Mouse (Mus musculus): ENCODE results near the gene Rnf144a.
A peak's percentile ranks its signal among the peaks of the same experiment; 100 is the strongest.
"Not testable (repeated sequence)": the region's sequence is repeated elsewhere in the genome, so short reads cannot be mapped to it uniquely, and the experiment has no call there.

Rnf144a gene

DNA sequence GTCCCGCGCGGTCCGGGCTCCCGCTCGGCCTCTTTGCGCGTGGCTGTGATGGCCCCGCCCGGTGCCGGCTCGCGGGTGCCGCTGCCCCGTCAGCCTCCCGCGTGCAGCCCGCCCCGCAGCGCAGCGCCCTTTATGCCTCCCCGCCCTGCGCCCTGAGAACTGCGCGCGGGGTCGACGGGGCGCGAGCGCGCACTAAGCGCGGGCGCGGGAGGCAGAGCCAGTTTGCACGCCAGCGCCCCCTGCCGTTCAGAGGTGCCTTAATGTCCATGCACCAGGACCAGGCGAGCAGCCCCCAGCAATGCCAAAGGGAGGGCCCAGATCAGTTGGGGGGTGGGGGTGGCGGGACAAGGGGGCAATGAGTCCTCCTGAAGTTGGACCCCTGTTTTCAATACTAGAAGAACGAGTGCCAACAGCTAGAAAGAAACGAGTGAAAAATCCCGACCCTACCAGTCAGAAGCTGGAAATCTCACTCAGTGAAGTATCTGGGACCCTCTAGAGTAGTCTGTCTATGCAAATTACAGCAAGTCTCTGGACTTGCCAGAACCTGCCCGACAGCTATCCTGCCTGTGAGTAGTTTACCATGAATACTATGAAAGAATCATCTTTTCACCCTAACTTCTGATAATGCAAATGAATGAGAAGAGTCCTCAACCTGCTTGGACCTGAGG is at the start of gene Rnf144a:
Gene Rnf144a, minus strand, starts transcription at position 151 of the 668 bp plus-strand sequence.
- DNase-seq = peak; percentile 90

DNA sequence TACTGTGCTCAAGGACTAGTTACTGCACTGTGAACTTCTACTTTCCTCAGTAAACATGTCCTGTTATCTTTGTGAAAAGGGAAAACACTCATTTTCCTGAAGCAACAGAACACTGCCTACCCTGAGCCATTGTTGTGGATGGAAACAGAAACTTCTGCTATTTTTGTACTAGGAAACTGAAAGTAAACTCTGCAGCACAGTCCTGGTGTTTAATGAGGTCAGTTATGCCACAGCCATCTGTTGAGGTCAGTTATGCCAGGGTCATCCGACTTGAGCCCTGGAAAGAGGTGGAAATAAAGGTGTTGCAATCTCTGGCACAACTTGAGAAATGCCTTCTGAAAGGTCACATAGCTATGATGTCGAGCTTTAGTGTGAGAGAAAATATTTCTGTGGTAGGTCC is 45.0 kb upstream of the Rnf144a start:
- no peak for DNase-seq

DNA sequence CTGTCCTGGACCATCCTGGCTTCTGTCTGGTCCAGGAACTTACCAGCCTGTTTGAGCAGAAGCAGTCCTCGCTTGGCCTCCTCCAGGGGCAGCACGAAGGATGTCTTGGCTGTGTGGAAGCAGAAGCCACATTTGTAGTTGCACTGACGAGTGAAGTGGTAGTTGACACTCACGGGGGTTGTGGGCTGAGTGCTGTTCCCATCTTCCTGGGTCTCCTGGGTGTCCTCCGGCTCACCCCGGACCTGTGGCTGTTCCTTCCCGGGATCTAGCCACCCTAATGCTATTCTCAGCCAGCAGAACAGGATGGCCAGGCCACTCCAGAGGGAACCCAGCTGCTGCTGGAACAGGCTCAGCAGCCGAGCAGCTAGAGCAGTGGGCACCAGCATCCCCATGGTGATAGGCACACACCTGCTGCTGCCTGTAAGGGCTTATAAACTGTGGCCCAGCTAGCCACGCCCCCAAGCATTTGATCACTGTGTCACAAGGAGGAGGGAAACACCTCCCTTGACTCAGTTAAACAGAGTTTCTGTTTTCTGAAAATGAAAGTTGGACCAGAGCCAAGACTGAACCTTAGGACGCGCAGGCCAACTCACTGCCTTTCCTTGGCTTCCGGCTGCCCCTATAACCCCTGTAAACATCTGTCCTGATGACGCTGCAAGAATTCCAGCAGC is 41.1 kb upstream of the Rnf144a start, which contains the start of gene Rsad2:
Gene Rsad2, minus strand, starts transcription at position 425 of the 671 bp plus-strand sequence.
- DNase-seq = no peak

- DNase-seq = no peak
Observed at GRCm38 (mm10) chr12:26454682-26455081, 39.6 kb upstream of the Rnf144a start.

- no peak for DNase-seq
Observed at GRCm38 (mm10) chr12:26452951-26453350, 37.9 kb upstream of the Rnf144a start.

- no peak for DNase-seq
Observed at GRCm38 (mm10) chr12:26451150-26451549, 36.1 kb upstream of the Rnf144a start.

- no peak for DNase-seq
Observed at GRCm38 (mm10) chr12:26449483-26449882, 34.4 kb upstream of the Rnf144a start.

GRCm38 (mm10) chr12:26446377-26447045 is 31.5 kb upstream of the Rnf144a start:
- no peak for DNase-seq

DNA sequence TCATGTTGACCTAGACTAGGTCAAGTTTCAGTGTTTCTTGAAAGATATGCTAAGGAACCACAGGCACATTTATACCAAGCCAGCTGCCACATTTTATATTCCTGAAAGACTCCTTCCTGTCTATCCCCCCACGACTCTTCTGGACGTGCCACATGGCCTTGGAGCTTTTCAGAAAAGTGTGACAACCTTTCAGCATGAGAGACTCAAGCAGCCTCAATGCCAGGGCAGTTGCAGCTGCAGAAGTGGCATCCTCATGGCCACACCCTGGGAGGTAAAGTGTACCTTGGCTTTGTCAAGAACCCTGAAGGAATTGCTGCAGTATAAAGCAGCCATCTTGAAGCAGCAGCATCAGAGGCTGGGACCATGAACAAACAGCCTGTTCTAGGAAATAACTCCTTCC is 29.5 kb upstream of the Rnf144a start:
- no peak for DNase-seq

GRCm38 (mm10) chr12:26444054-26444453 is 29.0 kb upstream of the Rnf144a start:
- peak; percentile 50 for DNase-seq

DNA sequence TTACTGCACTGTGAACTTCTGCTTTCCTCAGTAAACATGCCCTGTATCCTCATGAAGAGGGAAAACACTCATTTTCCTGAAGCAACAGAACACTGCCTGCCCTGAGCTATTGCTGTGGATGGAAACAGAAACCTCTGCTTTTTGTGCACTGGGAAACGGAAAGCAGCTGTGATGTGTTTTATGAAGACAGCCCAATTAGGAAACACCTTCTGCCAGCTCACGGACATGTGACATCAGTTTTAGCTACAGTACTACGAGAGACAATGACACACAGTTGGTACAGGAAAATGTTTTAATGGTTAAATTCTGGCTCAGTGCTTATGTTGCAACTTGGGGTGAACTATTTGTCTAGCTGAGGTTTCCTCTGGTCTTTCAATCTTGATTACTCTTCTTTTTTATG is 24.3 kb upstream of the Rnf144a start:
- no peak for DNase-seq

GRCm38 (mm10) chr12:26437950-26438349 is 22.9 kb upstream of the Rnf144a start:
- DNase-seq = no peak

DNA sequence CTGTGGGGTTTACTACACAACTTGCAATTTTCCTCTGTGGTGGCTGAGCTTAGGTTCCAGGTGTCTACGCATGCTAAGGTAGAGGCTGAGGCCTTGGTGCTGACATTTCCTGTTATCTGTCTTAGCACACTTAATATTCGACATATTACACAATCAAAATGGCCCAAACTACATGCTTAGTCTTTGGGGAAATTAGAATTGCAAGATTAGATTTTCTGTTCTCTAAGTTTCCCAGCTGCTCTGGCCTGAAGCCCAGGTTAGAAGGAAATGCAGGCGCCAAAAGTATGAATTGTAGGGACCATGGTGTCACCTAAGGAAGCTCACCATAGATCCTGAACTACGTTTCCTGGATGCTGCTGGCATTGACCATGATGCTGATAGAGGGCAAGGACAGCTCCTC is 21.3 kb upstream of the Rnf144a start:
- no peak for DNase-seq

DNA sequence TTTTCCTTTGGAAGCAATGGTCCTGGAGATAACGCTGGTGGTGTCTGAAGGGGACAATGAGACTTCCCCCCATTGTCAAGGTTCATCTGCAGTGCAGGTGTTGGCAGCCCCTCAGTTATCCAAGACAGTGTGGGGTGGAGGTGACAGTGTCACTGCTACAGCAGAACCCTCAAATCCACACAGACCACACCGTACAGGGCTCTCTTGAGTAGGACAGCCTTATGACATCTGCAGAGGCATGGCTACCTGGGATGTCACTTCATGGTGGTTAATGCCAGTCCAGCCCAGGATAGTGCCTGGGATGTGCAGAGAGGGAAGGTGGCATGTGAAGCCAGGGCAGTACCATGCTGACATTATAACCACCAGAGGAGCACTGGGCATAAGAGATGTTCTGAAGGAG is 13.7 kb upstream of the Rnf144a start:
- DNase-seq = not testable (repeated sequence)

DNA sequence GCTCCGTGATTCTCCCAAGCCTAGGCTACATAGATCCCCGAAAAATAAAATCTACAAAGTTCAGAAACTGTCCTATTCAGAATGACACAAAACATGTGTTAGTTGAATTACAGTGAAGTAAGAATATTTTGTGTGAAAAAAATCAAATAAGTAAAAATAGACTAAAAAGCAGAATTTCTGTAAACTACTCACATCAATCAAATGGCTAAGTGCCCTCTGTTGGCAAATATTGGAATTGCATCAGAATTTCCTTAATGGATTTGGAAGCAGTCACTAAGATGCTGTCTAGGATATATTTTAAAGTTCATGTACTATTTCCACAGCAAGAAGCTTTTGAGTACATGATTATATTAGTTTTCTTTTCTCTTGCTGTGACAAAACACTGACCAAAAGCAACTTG is 9.8 kb upstream of the Rnf144a start:
- DNase-seq = no peak

DNA sequence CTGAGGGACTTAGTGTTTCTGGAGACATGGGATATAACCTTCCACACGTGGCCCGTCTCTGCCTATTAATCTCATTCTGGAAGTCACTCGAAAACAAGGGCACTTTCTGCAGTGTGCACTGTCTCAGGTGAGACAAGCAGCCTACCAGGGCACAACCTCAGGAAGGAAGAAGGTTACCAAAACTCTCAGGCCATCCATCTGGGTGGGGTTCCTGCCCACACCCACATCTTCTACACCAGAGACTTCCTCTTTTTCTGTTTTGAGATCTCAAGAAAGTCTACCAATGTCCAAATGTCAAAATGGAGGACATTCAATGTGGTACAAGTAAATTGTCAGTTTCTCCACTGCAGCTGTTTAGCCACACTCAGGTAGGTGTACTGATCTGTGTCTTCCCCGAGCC is 3.3 kb upstream of the Rnf144a start:
- DNase-seq = no peak

- DNase-seq = no peak
Observed at GRCm38 (mm10) chr12:26416636-26417295, 1.7 kb upstream of the Rnf144a start.

DNA sequence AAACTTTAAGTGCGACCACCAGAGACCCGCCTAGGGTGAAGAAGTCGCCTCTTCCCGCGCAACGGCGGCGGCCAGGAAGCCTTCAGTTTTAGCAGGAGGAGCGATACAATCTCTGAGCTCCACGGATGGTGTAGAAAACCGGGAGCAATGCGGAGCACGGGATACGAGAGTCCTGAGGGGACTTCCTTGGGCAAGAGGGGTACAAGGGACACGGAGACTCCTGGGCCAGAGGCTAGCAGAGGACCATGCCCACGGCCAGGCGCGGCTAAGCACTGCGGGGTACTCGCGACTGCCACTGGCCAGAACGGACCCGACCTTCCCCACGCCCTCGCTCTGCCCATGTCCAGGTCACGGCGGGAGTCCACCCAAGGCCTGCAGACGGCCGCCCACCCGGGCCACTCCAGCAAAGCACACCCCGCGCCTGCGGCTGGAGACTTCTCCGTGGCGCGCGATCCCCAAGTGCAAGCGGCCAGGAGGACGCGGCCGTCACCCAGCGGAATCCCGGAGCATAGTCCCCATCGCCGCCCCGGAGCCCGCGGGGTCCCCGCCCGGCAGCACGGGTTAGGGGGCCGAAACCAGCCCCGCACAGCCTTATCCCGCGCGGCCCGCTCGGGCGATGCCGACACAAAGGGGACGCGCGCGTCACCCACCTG is 477 bp downstream of the Rnf144a start:
- DNase-seq = no peak

- DNase-seq = no peak
Observed at GRCm38 (mm10) chr12:26413961-26414411, 1.1 kb downstream of the Rnf144a start.

DNA sequence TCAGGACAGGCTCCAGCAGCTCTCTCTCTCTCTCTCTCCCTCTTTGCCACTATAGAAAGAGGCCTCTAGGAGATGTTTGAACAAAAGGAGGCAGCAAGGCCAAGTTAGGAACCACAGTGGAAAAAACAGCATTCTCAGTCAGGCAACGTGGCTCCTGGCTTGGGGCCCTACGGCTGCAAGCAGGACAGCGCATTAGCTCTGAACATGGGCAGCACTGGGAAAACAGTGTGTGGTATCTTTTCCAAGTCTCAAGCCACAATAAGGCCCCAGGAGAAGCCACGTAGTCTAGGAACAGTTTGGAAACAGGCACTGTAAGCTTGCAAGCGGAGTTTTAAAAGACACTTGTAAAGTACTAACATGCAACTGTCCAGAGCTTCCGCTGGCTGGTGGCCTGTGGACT is 2.3 kb downstream of the Rnf144a start:
- DNase-seq = no peak

- DNase-seq = no peak
Observed at GRCm38 (mm10) chr12:26411841-26412450, 3.1 kb downstream of the Rnf144a start.

DNA sequence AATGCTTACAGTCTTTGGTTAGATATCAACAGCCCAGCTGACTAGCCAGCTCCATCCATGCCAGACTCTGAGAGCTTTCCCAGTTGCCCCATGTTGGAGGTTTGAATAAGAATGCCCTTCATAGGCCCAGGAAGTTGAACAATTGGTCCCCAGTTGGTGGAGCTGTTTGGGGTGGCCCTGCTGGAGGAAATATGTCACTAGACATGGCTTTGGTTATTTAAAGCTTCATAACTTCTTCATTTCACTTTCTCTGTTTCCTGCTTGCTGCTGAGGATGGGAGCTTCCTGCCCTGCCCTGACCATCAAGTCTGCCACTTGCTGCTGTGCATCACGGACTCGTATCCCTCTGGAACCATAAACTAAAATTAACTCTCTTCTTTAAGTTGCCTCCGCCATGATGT is 4.6 kb downstream of the Rnf144a start:
- no peak for DNase-seq
